Mouse (Mus musculus) heart, adult 2 months (tissue): ENCODE results near the gene Rpusd3.

ENCODE experiments used
- CTCF ChIP-seq: fragments of 200-600 bp; IDR thresholded peaks from 2 replicates; pipeline ENCODE4 v1.8.1; 2022; ENCODE audit warnings: antibody characterized with exemption, mild to moderate bottlenecking, moderate library complexity
- EP300 ChIP-seq: fragments of 200-500 bp; IDR thresholded peaks from 2 replicates; pipeline ENCODE4 v1.6.1; 2011; ENCODE audit warnings: low read depth, low read length, control low read depth; ENCODE audit not compliant: insufficient read depth
- POLR2A ChIP-seq: fragments of 200-500 bp; IDR thresholded peaks from 2 replicates; pipeline ENCODE4 v1.6.1; 2011; ENCODE audit warnings: mild to moderate bottlenecking, low read depth, low read length, control low read depth; ENCODE audit not compliant: insufficient read depth

GRCm38 (mm10) chr6:113394811-113395210, 24.3 kb downstream of the Rpusd3 start:
- TF ChIP-seq POLR2A (no peak), CTCF (no peak), EP300 (no peak)
